Mouse (Mus musculus) embryonic fibroblast, embryonic 13.5 days (primary cell): ENCODE measurements around the gene Usp20.

Source experiments
- CTCF ChIP-seq: IDR thresholded peaks from 2 replicates; pipeline ENCODE4 v1.5.1; 2011; ENCODE audit warnings: mild to moderate bottlenecking, control low read depth, low read length, moderate library complexity, borderline replicate concordance; ENCODE audit not compliant: insufficient read depth
- POLR2A ChIP-seq: IDR thresholded peaks from 2 replicates; pipeline ENCODE4 v1.6.1; 2011; ENCODE audit warnings: low read depth, mild to moderate bottlenecking, control low read depth, low read length, moderate library complexity

GRCm38 (mm10) chr2:30994853-30995252 lies 12.8 kb downstream of the Usp20 start:
- no peak for TF ChIP-seq CTCF
- TF ChIP-seq POLR2A = no peak
